Mouse (Mus musculus) ovary, postnatal 36 days (tissue): ENCODE measurements around the gene 4632433K11Rik.
A peak's percentile ranks its signal among the peaks of the same experiment; 100 is the strongest.
"Not testable (repeated sequence)": the region's sequence is repeated elsewhere in the genome, so short reads cannot be mapped to it uniquely, and the experiment has no call there.

Experiments used
- DNase-seq: peaks from one replicate; pipeline ENCODE4 v3.0.0; 2022; ENCODE audit warnings: low spot score, mixed read lengths

4632433K11Rik gene

DNA sequence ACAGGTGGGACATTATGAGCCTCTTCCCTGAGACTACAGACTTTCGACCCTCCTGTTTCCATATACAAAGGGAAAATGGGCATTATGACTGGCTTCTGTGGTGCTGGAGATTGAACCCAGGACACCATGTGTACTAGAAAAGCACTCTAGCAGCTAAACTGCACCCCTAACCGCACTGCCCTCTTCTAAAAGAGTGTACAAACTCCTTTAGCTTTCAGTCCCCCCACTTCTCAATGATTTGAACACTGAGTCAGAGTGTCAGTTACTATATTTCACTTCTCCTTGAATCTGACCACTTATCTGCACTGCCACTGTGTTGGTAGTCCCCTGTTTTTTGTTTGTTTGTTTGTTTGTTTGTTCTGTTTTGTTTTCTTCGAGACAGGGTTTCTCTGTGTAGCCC lies at the start of gene 4632433K11Rik:
4632433K11Rik (plus strand) TSS at position 301 of the 400 bp plus-strand sequence.
- no peak for DNase-seq

GRCm38 (mm10) chr7:4988250-4988649 lies 45.7 kb upstream of the 4632433K11Rik start:
- no peak for DNase-seq

GRCm38 (mm10) chr7:4993347-4993998 lies 40.4 kb upstream of the 4632433K11Rik start:
- no peak for DNase-seq

GRCm38 (mm10) chr7:4993999-4994788 lies 39.7 kb upstream of the 4632433K11Rik start:
- no peak for DNase-seq

DNA sequence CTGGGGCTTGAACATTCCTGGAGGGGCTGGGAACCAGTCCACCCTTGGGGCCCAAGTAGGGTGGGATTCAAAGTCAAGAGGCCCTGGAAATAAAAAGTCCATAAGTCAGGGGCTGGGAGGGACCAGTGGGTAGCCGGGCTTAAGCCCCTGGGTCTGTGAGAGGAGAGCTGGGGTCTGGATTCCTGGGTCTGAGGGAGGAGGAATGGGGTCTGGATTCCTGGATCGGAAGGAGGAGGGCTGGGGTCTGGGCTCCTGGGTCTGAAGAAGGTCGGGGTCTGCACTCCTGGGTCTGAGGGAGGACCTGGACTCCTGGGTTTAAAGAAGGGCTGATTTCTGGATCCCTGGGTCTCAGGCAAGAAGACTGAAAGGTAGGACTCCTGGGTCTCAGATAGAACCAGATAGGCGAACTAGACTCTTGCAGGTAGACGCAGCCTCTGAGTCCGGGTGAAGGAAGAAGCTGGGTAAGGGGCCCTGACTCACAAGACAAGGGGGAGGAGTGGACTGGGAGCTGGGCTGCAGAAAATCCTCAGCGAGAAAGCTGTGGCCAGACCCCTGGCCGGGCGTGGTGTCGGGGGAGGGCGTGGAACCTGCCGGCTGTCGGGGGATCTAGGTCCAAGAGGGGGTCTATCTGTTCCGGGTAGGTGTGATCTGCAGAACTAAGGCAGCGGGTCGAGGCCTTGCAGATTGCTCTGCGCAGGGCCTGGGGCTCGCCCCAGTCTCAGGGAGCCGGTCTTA lies 38.5 kb upstream of the 4632433K11Rik start:
- DNase-seq: no peak

DNA sequence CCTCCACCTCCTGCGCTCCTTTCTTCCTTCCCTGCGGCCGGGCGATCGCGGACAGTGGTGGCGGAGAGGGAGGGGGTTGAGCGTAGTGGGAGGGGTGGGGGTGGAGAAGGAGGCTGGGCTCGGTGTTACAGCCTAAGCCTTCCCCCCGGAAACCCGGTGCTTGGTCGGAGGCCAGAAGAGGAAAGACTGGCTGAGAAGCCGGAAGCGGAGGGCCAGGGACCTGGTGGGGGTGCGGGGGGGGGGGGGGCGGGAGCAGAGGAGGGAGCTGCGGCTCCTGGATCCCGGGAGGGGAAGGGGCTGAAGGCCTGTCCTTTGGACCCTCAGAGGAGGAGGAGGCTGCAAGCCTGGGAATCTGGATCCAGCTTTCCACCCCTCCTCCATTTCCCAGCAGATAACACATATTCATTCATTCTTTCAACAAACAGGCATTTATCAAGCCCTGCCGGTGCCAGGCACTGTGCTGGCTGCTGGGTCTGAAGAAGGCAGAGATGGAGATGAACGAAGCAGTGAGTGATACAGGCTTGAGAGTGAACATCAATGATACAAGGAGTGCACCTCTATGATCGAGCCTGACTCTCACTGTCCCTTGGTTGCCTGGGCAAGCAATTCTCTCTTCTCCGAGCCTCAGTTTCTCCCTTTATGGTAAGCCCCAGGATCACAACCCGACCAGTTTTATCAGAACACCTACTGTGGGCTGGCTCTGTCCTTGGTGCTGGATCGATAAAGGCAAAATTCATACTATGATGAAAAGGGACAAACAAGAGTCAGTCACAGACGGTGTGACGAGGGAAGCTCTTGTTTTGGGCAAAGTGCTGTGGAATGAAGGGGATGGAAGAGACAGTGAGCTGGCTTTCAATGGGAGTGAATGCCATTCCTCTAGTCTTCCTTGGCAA lies 37.7 kb upstream of the 4632433K11Rik start, which contains the start of gene Zfp579:
Zfp579 (minus strand) TSS at position 156 of the 893 bp plus-strand sequence.
- DNase-seq: peak; percentile 91

GRCm38 (mm10) chr7:4996934-4997333 lies 37.0 kb upstream of the 4632433K11Rik start:
- no peak for DNase-seq

DNA sequence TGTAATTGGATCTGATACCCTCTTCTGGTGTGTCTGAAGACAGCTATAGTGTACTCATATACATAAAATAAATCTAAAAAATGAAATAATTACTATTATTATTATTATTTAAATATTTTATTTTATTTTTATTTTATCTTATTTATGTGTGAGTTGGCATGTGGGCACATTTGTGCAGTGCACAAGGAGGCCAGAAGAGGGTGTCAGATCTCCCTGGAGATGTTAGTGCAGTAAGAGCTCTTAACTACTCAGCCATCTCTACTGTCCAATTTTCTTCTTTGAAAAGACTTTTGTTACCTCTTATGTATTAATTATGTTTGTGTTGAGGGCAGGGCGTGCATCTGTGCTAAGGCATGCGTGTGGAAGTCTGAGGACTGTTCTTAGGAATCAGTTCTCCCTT lies 34.0 kb upstream of the 4632433K11Rik start:
- DNase-seq: no peak

DNA sequence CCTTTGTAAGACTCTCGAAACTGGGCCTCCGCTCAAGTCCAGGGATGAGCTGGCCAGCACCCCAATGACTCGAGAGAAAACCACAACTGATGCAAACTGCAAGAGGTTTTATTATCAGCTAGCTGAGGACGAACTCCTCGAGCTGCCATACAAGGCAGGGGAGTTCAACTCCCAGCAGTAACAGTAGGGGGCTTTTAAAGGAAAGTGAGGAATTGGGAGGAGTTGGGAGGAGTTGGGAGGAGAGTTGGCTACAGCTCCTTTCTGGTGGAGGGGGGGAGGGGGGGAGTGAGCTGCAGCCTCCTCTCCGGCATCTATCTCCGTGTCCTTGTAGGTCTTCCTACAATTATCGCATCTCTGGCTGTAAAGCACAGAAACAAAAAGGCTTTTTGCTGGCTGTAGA lies 31.0 kb upstream of the 4632433K11Rik start:
- not testable (repeated sequence) for DNase-seq

GRCm38 (mm10) chr7:5008229-5008628 lies 25.7 kb upstream of the 4632433K11Rik start:
- no peak for DNase-seq

GRCm38 (mm10) chr7:5012681-5013513 lies 21.0 kb upstream of the 4632433K11Rik start:
- DNase-seq: no peak

DNA sequence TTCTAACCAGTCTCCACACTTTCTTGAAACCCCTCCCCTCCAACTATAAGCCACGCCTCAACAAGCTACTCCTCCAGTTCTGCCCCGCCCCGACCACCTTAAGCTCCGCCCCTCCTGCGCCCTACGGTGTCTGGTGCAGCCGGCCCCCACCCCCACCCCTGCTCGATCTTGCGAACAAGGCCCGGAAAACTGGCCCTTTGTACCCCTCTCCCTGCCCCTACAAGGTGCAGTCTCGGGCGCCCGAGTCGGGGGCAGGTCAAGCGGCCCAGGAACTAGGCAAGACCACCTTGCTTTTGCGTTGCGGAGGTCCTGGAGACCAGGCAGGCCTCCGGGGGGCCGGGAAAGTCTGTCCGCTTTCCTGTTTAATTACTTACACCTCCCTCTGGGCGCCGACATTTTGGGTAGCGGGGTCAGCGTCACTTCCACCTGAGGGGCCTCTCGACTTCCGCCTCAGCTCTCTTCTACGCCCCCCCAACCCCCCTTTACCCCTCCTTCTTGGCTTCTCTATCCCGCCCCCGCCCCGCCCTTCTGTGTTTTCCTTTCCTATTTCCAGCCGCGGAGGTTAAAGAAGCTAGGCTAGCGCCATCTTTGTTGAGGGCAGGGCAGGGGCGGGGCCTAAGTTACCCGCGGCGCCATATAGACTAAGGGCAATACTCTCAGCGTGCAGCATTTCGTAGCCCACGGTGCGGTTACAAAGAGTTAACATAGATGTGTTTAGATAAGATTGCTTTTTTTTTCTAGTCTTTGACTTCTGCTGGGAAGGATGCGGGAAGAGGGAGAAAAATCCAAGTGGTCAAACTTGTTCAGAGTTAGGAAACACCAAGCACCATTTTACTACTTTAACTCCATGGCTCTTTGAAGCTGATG lies 19.4 kb upstream of the 4632433K11Rik start, which contains the start of the genes Zfp524 and Fiz1:
Zfp524 (plus strand) TSS at position 165 of the 867 bp plus-strand sequence.
Fiz1 (minus strand) TSS at position 447 of the 867 bp plus-strand sequence.
- peak; percentile 95 for DNase-seq

GRCm38 (mm10) chr7:5015118-5016001 lies 18.6 kb upstream of the 4632433K11Rik start, which contains the start of gene Gm44973:
Gene Gm44973, plus strand, starts transcription at chr7:5015496.
- DNase-seq: peak; percentile 95

DNA sequence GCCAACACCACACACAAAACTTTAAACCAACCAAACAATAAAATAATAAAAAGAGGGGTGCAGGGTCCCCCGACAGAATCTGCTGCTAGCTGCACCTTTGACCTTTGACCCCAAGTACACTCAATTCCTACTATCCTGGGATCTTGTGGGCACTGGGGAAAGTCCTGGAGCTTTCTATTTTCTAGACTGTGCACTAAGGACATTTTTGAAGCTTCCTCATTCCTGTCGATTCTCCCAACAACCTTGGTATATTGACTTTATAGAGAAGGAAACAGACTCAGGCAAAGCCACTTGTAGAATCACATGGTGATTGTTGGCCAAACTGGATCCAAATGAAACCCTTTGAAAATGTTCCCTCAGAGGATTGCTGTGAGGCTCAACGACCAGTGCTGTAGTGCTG lies 17.9 kb upstream of the 4632433K11Rik start:
- no peak for DNase-seq

- DNase-seq: no peak
These were observed 17.0 kb upstream of the 4632433K11Rik start for GRCm38 (mm10) chr7:5016920-5017319.

DNA sequence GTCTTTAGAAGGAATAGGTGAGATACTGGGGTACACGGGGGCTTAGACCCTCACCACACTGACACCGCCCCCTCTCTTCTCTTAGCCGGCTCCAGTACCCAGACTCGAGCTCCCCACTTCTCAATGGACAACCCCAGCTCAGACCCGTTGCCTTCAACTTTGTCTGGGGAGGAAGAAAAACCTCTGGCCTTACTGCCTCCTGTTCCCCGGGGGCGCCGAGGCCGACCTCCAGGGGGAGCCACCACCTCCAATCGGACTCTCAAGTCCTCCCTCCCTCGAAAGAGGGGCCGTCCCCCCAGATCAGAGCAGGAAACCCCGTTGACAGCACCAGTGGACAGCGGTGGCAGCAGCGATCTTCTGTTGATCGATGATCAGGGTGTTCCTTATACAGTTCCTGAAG lies 16.6 kb upstream of the 4632433K11Rik start:
- no peak for DNase-seq

- DNase-seq: no peak
These were observed 16.0 kb upstream of the 4632433K11Rik start for GRCm38 (mm10) chr7:5017931-5018330.

GRCm38 (mm10) chr7:5019576-5019975 lies 14.3 kb upstream of the 4632433K11Rik start:
- not testable (repeated sequence) for DNase-seq
